Mouse (Mus musculus): ENCODE results near the gene Rtbdn. TPM values are rescaled to one million over a fixed set of nuclear protein-coding genes. Genes with fewer than 3 reads are reported as not detected.

Gene Rtbdn
- polyA plus RNA-seq, 1 experiment: not detected

DNA sequence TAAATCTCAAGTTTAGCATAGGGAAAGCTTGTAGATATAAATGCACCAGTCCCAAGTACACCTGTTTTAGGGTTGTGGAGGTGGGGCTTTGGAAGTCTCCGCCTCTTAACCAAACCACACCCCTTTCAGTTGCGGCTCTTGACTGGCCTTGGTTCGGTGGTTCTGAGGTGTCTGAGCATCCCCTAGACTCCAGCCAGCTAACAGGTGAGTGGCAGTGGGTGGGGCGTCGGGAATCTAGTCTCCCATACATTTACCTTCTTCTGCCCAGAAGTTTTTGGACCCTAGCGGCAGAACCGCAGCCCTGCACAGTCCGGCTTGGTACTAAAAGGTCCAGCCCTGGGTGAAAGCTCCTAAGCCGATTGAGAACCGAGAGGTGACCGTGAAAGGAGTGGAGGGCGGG lies 3.0 kb downstream of the Rtbdn start:
- H3K4me1 ChIP-seq: peaks cover 32% of the 10 kb centered on the region
- no peaks in the 10 kb centered on the region for H3K9me3 ChIP-seq
- H3K27me3 ChIP-seq (replicated peaks): peaks cover 69% of the 10 kb centered on the region
- TF ChIP-seq FLI1 (IDR thresholded peaks at IDR 0.05; ENCODE audit: low read length) (no peak), GATA1 (IDR thresholded peaks at IDR 0.05; ENCODE audit: borderline replicate concordance, low read length) (no peak)
- no peaks in the 10 kb centered on the region for H3K36me3 ChIP-seq (replicated peaks; ENCODE audit: low read length)
- H3K4me3 ChIP-seq (replicated peaks): no peak overlapping the region

DNA sequence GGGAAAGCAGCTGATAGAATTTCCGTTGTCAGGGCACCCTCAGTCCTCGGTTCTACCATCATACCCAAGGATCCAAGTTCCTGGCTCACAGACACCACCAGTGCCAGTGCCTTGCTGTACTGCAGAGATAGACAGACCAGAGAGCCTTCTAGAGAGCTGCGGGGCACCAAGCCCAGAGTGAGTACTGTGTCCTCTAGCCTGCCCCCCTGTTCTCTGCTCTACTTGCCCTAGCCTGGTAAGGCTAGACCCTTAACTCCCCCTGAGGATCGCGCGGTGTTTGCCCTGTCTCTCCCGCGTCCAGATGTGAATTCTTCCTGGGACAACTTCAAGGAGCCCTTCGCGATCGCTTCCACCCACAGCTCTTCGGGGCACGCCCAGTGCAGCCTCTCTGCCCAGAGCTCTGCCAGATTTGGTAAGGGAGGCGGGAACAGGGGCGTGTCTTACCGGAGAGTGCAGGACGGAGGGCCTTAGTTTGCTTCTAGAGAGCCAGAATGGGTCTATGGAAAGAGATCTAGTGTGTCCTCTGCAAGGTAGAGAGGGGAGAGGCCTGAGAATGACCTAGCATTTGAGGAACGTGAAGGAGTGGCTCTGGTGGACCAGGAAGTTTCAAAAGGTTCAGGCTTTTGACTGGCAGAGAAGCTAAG lies 5.9 kb downstream of the Rtbdn start:
- Histone ChIP-seq H3K9me3 (no peaks in the 10 kb centered on the region), H3K4me1 (peaks cover 9% of the 10 kb centered on the region), H3K27me3 (replicated peaks) (peaks cover 42% of the 10 kb centered on the region), H3K36me3 (replicated peaks; ENCODE audit: low read length) (peaks cover 20% of the 10 kb centered on the region), H3K4me3 (replicated peaks) (peak overlapping the region; percentile 80)
- TF ChIP-seq GATA1 (IDR thresholded peaks at IDR 0.05; ENCODE audit: borderline replicate concordance, low read length) (no peak), FLI1 (IDR thresholded peaks at IDR 0.05; ENCODE audit: low read length) (no peak)

DNA sequence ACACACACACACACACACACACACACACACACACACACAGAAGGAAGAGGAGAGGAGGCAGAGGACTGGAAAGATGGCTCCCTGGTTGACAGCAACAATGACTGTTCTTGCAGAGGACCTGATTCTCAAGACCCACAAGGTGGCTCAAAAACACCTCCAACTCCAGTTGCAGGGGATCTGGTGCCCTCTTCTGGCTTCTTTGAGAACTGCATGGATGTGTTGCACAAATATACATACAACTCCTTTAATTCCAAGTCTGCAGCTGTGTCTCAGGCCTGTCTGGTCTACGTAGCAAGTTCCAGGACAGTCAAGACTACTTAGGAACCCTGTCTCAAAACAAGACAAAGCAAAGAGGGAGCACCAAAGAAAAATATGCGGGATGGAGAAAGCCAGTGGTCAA lies 10.0 kb downstream of the Rtbdn start:
- Histone ChIP-seq H3K27me3 (replicated peaks) (peaks cover 14% of the 10 kb centered on the region), H3K4me1 (peaks cover 9% of the 10 kb centered on the region), H3K9me3 (no peaks in the 10 kb centered on the region), H3K4me3 (replicated peaks) (no peak overlapping the region), H3K36me3 (replicated peaks; ENCODE audit: low read length) (peaks cover 50% of the 10 kb centered on the region)
- TF ChIP-seq GATA1 (IDR thresholded peaks at IDR 0.05; ENCODE audit: borderline replicate concordance, low read length) (no peak), FLI1 (IDR thresholded peaks at IDR 0.05; ENCODE audit: low read length) (no peak)

DNA sequence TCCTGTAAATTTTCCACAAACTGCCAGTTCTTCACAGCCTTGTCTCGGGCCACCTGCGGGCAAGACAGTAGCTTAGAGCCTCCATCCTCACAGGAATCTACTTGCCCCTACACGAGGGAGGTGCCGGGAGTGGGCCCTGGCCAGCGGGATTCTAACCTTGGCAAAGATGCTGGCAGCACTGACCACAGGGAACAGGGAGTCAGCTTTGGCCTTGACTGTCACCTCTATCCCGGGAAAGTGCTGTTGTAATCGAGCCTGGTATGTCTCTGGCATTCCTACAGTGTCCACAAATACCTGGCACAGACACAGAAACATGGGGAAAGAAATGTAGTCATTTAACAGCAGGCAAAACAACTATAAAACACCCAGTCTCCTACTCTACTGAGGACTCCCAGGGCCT lies 13.0 kb downstream of the Rtbdn start:
- TF ChIP-seq FLI1 (IDR thresholded peaks at IDR 0.05; ENCODE audit: low read length): no peak
- TF ChIP-seq GATA1 (IDR thresholded peaks at IDR 0.05; ENCODE audit: borderline replicate concordance, low read length): no peak
- Histone ChIP-seq H3K4me1 (peaks cover 2% of the 10 kb centered on the region), H3K4me3 (replicated peaks) (no peak overlapping the region), H3K27me3 (replicated peaks) (no peaks in the 10 kb centered on the region), H3K36me3 (replicated peaks; ENCODE audit: low read length) (peaks cover 66% of the 10 kb centered on the region), H3K9me3 (no peaks in the 10 kb centered on the region)

DNA sequence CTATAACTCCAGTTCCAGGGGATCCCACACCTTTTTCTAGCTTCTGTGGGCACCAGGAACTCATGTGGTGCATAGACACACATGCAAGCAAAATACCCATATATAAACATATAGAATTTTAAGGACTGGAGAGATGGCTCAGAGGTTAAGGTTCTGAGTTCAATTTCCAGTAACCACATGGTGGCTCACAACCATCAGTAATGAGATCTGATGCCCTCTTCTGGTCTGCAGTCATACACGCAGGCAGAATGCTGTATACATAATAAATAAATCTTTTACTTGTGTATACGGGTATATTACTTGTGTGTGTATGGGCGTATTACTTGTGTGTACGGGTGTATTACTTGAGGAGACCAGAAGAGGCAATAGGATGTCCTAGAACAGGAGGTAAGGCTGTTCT lies 17.2 kb downstream of the Rtbdn start:
- H3K27me3 ChIP-seq (replicated peaks): no peaks in the 10 kb centered on the region
- no peak for TF ChIP-seq FLI1 (IDR thresholded peaks at IDR 0.05; ENCODE audit: low read length)
- TF ChIP-seq GATA1 (IDR thresholded peaks at IDR 0.05; ENCODE audit: borderline replicate concordance, low read length): no peak
- no peaks in the 10 kb centered on the region for H3K9me3 ChIP-seq
- H3K4me3 ChIP-seq (replicated peaks): no peak overlapping the region
- peaks cover 37% of the 10 kb centered on the region for H3K36me3 ChIP-seq (replicated peaks; ENCODE audit: low read length)
- H3K4me1 ChIP-seq: peaks cover 43% of the 10 kb centered on the region

DNA sequence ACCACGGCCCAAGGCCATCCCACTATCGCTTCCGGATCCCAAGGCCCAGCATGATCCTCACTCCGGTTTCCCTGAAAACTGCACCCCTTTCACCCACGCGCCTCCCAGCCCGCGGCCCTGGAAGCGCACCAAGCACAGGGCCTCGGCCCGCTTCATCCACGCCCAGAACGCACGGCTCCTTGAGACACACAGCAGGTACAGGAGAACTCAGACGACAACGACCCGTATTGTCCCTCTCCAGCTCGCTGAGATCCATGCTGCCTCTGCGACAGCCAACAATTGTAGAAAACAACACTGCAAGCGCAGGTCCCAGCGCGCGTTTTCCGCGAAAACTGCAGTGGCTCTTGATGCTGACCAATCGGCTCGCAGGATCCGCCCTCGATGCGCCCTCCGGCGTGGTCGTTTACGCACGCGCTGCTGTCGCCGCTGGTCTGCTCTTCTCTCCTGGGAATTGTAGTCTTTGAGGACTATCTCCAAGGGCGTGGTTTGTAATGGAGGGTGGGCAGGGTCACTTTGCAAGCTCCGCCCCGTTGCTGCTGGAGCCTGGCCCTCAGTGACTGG lies 19.0 kb downstream of the Rtbdn start:
- Histone ChIP-seq H3K4me3 (replicated peaks) (peak overlapping the region; percentile 96), H3K36me3 (replicated peaks; ENCODE audit: low read length) (peaks cover 30% of the 10 kb centered on the region), H3K4me1 (peaks cover 60% of the 10 kb centered on the region), H3K9me3 (no peaks in the 10 kb centered on the region), H3K27me3 (replicated peaks) (no peaks in the 10 kb centered on the region)
- TF ChIP-seq GATA1 (IDR thresholded peaks at IDR 0.05; ENCODE audit: borderline replicate concordance, low read length): no peak

DNA sequence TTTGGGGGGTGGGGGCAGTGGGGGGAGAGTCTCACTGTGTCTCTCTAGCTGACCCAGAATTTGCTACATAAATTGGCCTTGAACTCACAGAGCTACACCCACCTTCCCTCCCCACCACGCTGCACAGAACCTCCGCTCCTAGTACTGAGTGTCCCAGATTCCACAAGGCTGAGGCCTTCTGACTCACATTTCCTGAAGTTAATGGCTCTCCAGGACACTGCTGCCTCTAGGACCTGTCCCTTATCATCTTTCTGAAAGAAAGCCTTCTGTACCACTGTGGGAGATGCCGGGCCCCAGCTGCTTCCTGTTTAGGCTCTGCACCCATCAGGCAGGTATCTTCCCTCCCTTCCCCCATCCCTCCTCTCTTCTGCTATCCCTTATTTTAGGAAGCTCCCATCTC lies 19.8 kb downstream of the Rtbdn start:
- no peak for TF ChIP-seq FLI1 (IDR thresholded peaks at IDR 0.05; ENCODE audit: low read length)
- no peak for TF ChIP-seq GATA1 (IDR thresholded peaks at IDR 0.05; ENCODE audit: borderline replicate concordance, low read length)
- peak overlapping the region; percentile 96 for H3K4me3 ChIP-seq (replicated peaks)
- no peaks in the 10 kb centered on the region for H3K27me3 ChIP-seq (replicated peaks)
- peaks cover 30% of the 10 kb centered on the region for H3K36me3 ChIP-seq (replicated peaks; ENCODE audit: low read length)
- H3K9me3 ChIP-seq: no peaks in the 10 kb centered on the region
- peaks cover 68% of the 10 kb centered on the region for H3K4me1 ChIP-seq

DNA sequence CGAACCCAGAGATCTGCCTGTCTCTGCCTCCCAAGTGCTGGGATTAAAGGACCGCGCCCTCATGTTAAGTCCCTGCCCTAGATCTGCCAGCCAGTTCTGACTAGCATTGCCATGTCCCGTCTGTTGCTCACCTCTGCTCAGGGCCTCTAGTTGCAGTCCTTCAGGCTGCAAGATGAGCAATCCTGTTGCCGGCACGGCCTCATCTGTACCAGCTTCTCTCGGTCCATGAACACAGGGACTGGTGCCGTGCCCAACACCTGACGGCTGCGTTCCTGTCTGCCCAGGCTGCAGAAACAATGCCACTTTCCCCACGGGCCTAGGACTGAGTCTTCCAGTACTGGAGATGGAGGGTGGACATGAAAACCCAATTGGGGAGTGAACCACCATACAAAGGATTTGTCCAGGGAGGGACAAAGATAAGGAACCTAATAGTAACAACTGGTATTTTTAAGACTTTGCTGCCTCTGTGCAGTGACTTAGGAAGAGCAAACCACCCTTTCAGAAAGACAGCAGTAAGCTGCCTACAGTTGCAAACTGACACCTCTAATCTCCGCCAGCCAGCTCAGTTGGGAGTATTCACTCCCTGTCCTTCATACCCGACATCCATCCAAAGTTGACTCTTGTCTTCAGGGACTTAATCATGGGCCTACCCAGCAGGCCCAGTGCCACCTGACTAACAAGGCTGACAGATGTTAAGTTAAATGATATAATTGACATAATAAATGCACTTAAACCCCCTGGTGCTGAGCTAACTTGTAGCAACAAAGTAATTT lies 20.9 kb downstream of the Rtbdn start:
- no peak for TF ChIP-seq FLI1 (IDR thresholded peaks at IDR 0.05; ENCODE audit: low read length)
- no peak for TF ChIP-seq GATA1 (IDR thresholded peaks at IDR 0.05; ENCODE audit: borderline replicate concordance, low read length)
- Histone ChIP-seq H3K27me3 (replicated peaks) (no peaks in the 10 kb centered on the region), H3K36me3 (replicated peaks; ENCODE audit: low read length) (peaks cover 31% of the 10 kb centered on the region), H3K4me3 (replicated peaks) (peak overlapping the region; percentile 69), H3K4me1 (peaks cover 74% of the 10 kb centered on the region), H3K9me3 (no peaks in the 10 kb centered on the region)

DNA sequence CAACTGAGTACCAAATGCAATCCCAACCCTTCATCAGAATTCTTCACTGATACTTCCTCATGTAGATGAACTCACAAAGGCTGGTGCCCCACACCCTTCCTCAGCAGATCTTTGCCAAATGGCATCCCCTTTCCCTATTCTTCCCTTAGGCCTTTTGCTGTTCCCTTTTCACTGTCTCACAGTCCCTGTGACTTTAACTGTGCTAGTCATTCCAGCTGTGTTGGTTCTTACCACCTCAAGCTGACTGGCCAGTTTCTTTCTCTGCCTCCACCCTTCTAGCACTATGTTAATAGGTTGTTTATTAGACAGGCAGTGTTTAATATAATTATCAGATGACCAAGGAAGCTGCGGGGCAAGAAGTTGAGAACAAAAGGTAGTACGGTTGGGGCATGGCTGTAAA lies 21.9 kb downstream of the Rtbdn start:
- peaks cover 83% of the 10 kb centered on the region for H3K4me1 ChIP-seq
- TF ChIP-seq FLI1 (IDR thresholded peaks at IDR 0.05; ENCODE audit: low read length) (no peak), GATA1 (IDR thresholded peaks at IDR 0.05; ENCODE audit: borderline replicate concordance, low read length) (no peak)
- peak overlapping the region; percentile 93 for H3K4me3 ChIP-seq (replicated peaks)
- H3K9me3 ChIP-seq: no peaks in the 10 kb centered on the region
- H3K27me3 ChIP-seq (replicated peaks): no peaks in the 10 kb centered on the region
- H3K36me3 ChIP-seq (replicated peaks; ENCODE audit: low read length): peaks cover 36% of the 10 kb centered on the region
